Mouse (Mus musculus) embryonic fibroblast, embryonic 13.5 days (primary cell): ENCODE measurements at regions not wholly inside any gene's neighbourhood (a gene's known extent, or its start where the extent isn't known, plus 50 kb on each side); places are given as distances from the start of the nearest gene placed in this dataset.

Experiments
- CTCF ChIP-seq: IDR thresholded peaks from 2 replicates; pipeline ENCODE4 v1.5.1; 2011; ENCODE audit warnings: mild to moderate bottlenecking, control low read depth, low read length, moderate library complexity, borderline replicate concordance; ENCODE audit not compliant: insufficient read depth
- POLR2A ChIP-seq: IDR thresholded peaks from 2 replicates; pipeline ENCODE4 v1.6.1; 2011; ENCODE audit warnings: low read depth, mild to moderate bottlenecking, control low read depth, low read length, moderate library complexity

GRCm38 (mm10) chr8:91913121-91913520 lies 111.3 kb upstream of the Irx3 start:
- TF ChIP-seq CTCF = no peak
- no peak for TF ChIP-seq POLR2A
